Mouse (Mus musculus) forebrain, embryonic 13.5 days (tissue): ENCODE results near the gene Gm17657. TPM values are rescaled to one million over a fixed set of nuclear protein-coding genes. Genes with fewer than 3 reads are reported as not detected.
A peak's percentile ranks its signal among the peaks of the same experiment; 100 is the strongest.
"Not testable (repeated sequence)": the region's sequence is repeated elsewhere in the genome, so short reads cannot be mapped to it uniquely, and the experiment has no call there.

Experiments
- ATAC-seq: fragments of 200-750 bp; cut with Nextera tagmentation; 2 replicates; pipeline ENCODE4 v1.8.0; 2017
- H3K27ac ChIP-seq: fragments of 300-500 bp; sonication (generic); 2 replicates; pipeline ENCODE4 v1.5.1; 2015; ENCODE audit warnings: inconsistent platforms, mild to moderate bottlenecking, moderate library complexity
- H3K27me3 ChIP-seq: fragments of 300-500 bp; sonication (generic); 2 replicates; pipeline ENCODE4 v1.6.1; 2015; ENCODE audit warnings: mild to moderate bottlenecking, inconsistent platforms
- H3K36me3 ChIP-seq: fragments of 300-500 bp; sonication (generic); 2 replicates; pipeline ENCODE4 v1.6.1; 2015; ENCODE audit warnings: mild to moderate bottlenecking, inconsistent platforms; ENCODE audit not compliant: poor library complexity, severe bottlenecking
- H3K4me1 ChIP-seq: fragments of 300-500 bp; sonication (generic); 2 replicates; pipeline ENCODE4 v1.6.1; 2015; ENCODE audit warnings: inconsistent platforms
- H3K4me2 ChIP-seq: fragments of 300-500 bp; sonication (generic); 2 replicates; pipeline ENCODE4 v1.6.1; 2015; ENCODE audit warnings: inconsistent platforms, mild to moderate bottlenecking, moderate library complexity
- H3K4me3 ChIP-seq: fragments of 300-500 bp; sonication (generic); 2 replicates; pipeline ENCODE4 v1.5.1; 2015; ENCODE audit warnings: mild to moderate bottlenecking, inconsistent platforms
- H3K9ac ChIP-seq: fragments of 300-500 bp; sonication (generic); 2 replicates; pipeline ENCODE4 v1.6.1; 2015; ENCODE audit warnings: mild to moderate bottlenecking, inconsistent platforms
- H3K9me3 ChIP-seq: fragments of 300-500 bp; sonication (generic); replicated peaks from 2 replicates; pipeline ENCODE4 v1.6.1; 2016; ENCODE audit warnings: inconsistent platforms
- WGBS: fragments of 180-500 bp; shearing (Covaris S2); methylation state at CpG from one replicate; pipeline ENCODE4 v1.1.7; 2015; 5-methylcytosine and 5-hydroxymethylcytosine counted together
- polyA plus RNA-seq: library from polyadenylated mRNA; unstranded; fragments of >200 nt; fragmentation: Nextera tagmentation; extraction: Ambion mirVana; gene quantifications from 2 replicates; pipeline ENCODE4 v1.2.1, GENCODE M21; 2015

The Gm17657 gene
- polyA plus RNA-seq, 1 experiment from 2014 or later, result not detected

GRCm38 (mm10) chr17:29497481-29497880, 52.0 kb downstream of the Gm17657 start:
- not testable (repeated sequence) for H3K4me2 ChIP-seq
- 35% methylated on average over 1 of the region's 1 CpGs for WGBS

GRCm38 (mm10) chr17:29497071-29497354, 52.4 kb downstream of the Gm17657 start:
- H3K27me3 ChIP-seq, result no peaks in the 10 kb centered on the region
- H3K9ac ChIP-seq, result no peak overlapping the region
- H3K27ac ChIP-seq, result no peak overlapping the region
- H3K4me3 ChIP-seq, result no peak overlapping the region
- H3K36me3 ChIP-seq, result peaks cover 17% of the 10 kb centered on the region
- peaks cover 10% of the 10 kb centered on the region for H3K4me1 ChIP-seq
- no peak overlapping the region for H3K4me2 ChIP-seq
- no peaks in the 10 kb centered on the region for H3K9me3 ChIP-seq
- ATAC-seq, result no peak
- WGBS, result 92% methylated on average over 3 of the region's 3 CpGs

More at GRCm38 (mm10) chr17:29497481-29497880, 52.0 kb downstream of the Gm17657 start:
- not testable (repeated sequence) for H3K9me3 ChIP-seq, H3K9ac ChIP-seq, H3K4me3 ChIP-seq, ATAC-seq, H3K27ac ChIP-seq, H3K27me3 ChIP-seq
- H3K36me3 ChIP-seq, result peaks cover 17% of the 10 kb centered on the region
- peaks cover 10% of the 10 kb centered on the region for H3K4me1 ChIP-seq

- no peak overlapping the region for H3K4me2 ChIP-seq
- H3K27me3 ChIP-seq, result no peaks in the 10 kb centered on the region
- H3K9me3 ChIP-seq, result no peaks in the 10 kb centered on the region
- peaks cover 17% of the 10 kb centered on the region for H3K36me3 ChIP-seq
- no peak overlapping the region for H3K27ac ChIP-seq
- ATAC-seq, result no peak
- no peak overlapping the region for H3K4me3 ChIP-seq
- H3K9ac ChIP-seq, result no peak overlapping the region
- peaks cover 14% of the 10 kb centered on the region for H3K4me1 ChIP-seq
- 77% methylated on average over 6 of the region's 6 CpGs for WGBS
Measured at GRCm38 (mm10) chr17:29496211-29497070, 53.0 kb downstream of the Gm17657 start.

- H3K36me3 ChIP-seq, result peaks cover 17% of the 10 kb centered on the region
- ATAC-seq, result no peak
- H3K4me1 ChIP-seq, result peaks cover 14% of the 10 kb centered on the region
- H3K9me3 ChIP-seq, result no peaks in the 10 kb centered on the region
- 63% methylated on average over 7 of the region's 8 CpGs for WGBS
- H3K4me2 ChIP-seq, result no peak overlapping the region
- no peaks in the 10 kb centered on the region for H3K27me3 ChIP-seq
- H3K27ac ChIP-seq, result no peak overlapping the region
- H3K9ac ChIP-seq, result peak overlapping the region; percentile 34; the same call in 1 of the 2 replicates
- no peak overlapping the region for H3K4me3 ChIP-seq
Measured at GRCm38 (mm10) chr17:29494732-29495076, 54.7 kb downstream of the Gm17657 start.

- no peaks in the 10 kb centered on the region for H3K9me3 ChIP-seq
- H3K4me2 ChIP-seq, result no peak overlapping the region
- H3K27me3 ChIP-seq, result no peaks in the 10 kb centered on the region
- H3K27ac ChIP-seq, result no peak overlapping the region
- ATAC-seq, result no peak
- WGBS, result 77% methylated on average over 10 of the region's 10 CpGs
- peaks cover 17% of the 10 kb centered on the region for H3K4me1 ChIP-seq
- H3K36me3 ChIP-seq, result peaks cover 17% of the 10 kb centered on the region
- no peak overlapping the region for H3K4me3 ChIP-seq
- peak overlapping the region; percentile 34; the same call in 1 of the 2 replicates for H3K9ac ChIP-seq
Measured at GRCm38 (mm10) chr17:29494062-29494731, 55.2 kb downstream of the Gm17657 start.

- Histone ChIP-seq H3K9ac (0 out of 2 replicates have a peak overlapping the region, but pooled peaks have one; percentile 13), H3K4me1 (peaks cover 23% of the 10 kb centered on the region), H3K27ac (no peak overlapping the region), H3K4me3 (peak overlapping the region; percentile 93; the same call in 1 of the 2 replicates), H3K4me2 (peak overlapping the region; percentile 94), H3K36me3 (peaks cover 17% of the 10 kb centered on the region), H3K9me3 (no peaks in the 10 kb centered on the region), H3K27me3 (no peaks in the 10 kb centered on the region)
- WGBS, result 84% methylated on average over 11 of the region's 11 CpGs
- ATAC-seq, result no peak
Measured at GRCm38 (mm10) chr17:29493461-29493980, 55.9 kb downstream of the Gm17657 start.

- peak overlapping the region; percentile 96 for H3K9ac ChIP-seq
- peak overlapping the region; percentile 94 for H3K4me2 ChIP-seq
- H3K36me3 ChIP-seq, result peaks cover 17% of the 10 kb centered on the region
- 1% methylated on average over 22 of the region's 22 CpGs for WGBS
- H3K4me3 ChIP-seq, result peak overlapping the region; percentile 93
- no peaks in the 10 kb centered on the region for H3K27me3 ChIP-seq
- peaks cover 24% of the 10 kb centered on the region for H3K4me1 ChIP-seq
- peak overlapping the region; percentile 93 for H3K27ac ChIP-seq
- H3K9me3 ChIP-seq, result no peaks in the 10 kb centered on the region
- no peak for ATAC-seq
Measured at GRCm38 (mm10) chr17:29492269-29493191, 56.9 kb downstream of the Gm17657 start.

GRCm38 (mm10) chr17:29491591-29492268, 57.7 kb downstream of the Gm17657 start:
- Histone ChIP-seq H3K9ac (peak overlapping the region; percentile 96), H3K9me3 (no peaks in the 10 kb centered on the region), H3K36me3 (peaks cover 17% of the 10 kb centered on the region), H3K27me3 (no peaks in the 10 kb centered on the region), H3K4me3 (peak overlapping the region; percentile 93), H3K4me1 (peaks cover 24% of the 10 kb centered on the region), H3K27ac (peak overlapping the region; percentile 93), H3K4me2 (peak overlapping the region; percentile 94)
- ATAC-seq, result no peak
- WGBS, result under 1% methylated on average over 48 of the region's 48 CpGs

GRCm38 (mm10) chr17:29490713-29491581, 58.5 kb downstream of the Gm17657 start, which contains the start of gene Pim1:
Gene Pim1, plus strand, starts transcription at chr17:29490753.
- ATAC-seq, result peak; percentile 82
- Histone ChIP-seq H3K27ac (peak within 1 kb of the TSS; percentile 93), H3K4me3 (peak within 1 kb of the TSS; percentile 93), H3K27me3 (no peaks in the 10 kb centered on the region), H3K4me2 (peak within 1 kb of the TSS; percentile 94), H3K36me3 (peaks cover 17% of the 10 kb centered on the region), H3K9ac (peak within 1 kb of the TSS; percentile 96), H3K4me1 (peaks cover 24% of the 10 kb centered on the region), H3K9me3 (no peaks in the 10 kb centered on the region)
- under 1% methylated on average over 77 of the region's 99 CpGs for WGBS

GRCm38 (mm10) chr17:29489971-29490712, 59.3 kb downstream of the Gm17657 start:
- Histone ChIP-seq H3K27me3 (no peaks in the 10 kb centered on the region), H3K4me2 (peak overlapping the region; percentile 94), H3K4me3 (peak overlapping the region; percentile 93), H3K9me3 (no peaks in the 10 kb centered on the region), H3K27ac (peak overlapping the region; percentile 93), H3K4me1 (peaks cover 24% of the 10 kb centered on the region), H3K36me3 (peaks cover 17% of the 10 kb centered on the region), H3K9ac (peak overlapping the region; percentile 96)
- peak; percentile 89 for ATAC-seq
- WGBS, result 1% methylated on average over 55 of the region's 68 CpGs
